Mouse (Mus musculus): ENCODE results near the gene Alg5.
"Not testable (repeated sequence)": the region's sequence is repeated elsewhere in the genome, so short reads cannot be mapped to it uniquely, and the experiment has no call there.

DNA sequence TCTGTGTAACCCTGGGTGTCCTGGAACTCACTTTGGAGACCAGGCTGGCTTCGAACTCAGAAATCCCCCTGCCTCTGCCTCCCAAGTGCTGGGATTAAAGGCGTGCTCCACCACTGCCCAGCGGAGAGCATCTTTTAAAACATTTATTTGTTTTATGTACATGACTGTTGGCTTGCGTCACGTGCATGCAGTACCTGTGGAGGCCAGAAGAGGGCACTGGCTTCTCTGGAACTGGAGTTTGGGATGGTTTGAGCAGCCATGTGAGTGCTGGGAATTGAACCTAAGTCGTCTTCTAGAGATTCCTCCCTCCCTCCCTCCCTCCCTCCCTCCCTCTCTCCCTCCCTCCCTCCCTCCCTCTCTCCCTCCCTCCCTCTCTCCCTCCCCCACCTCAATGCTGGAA, 30.2 kb downstream of the Alg5 start:
- TF ChIP-seq CTCF (IDR thresholded peaks at IDR 0.05; ENCODE audit: low read depth), result peak; percentile 43
- TF ChIP-seq EP300 (IDR thresholded peaks at IDR 0.05; ENCODE audit: low read depth), result not testable (repeated sequence)
